Mouse (Mus musculus) spleen, postnatal 10 days (tissue): ENCODE results near the gene Rasgef1b.

Source experiments
- DNase-seq, 2 experiments: peaks; one replicate each; pipeline ENCODE4 v3.0.0; 2021 to 2022; ENCODE audit warnings: low spot score in 2 of 2

Rasgef1b gene

GRCm38 (mm10) chr5:99728649-99729212 lies at the start of gene Rasgef1b:
Gene Rasgef1b, minus strand, starts transcription at chr5:99729065.
- DNase-seq = peak in 1 of 2 experiments; percentile 44

- DNase-seq = no peak
These were observed 46.5 kb upstream of the Rasgef1b start for GRCm38 (mm10) chr5:99775342-99775741.

GRCm38 (mm10) chr5:99773265-99773664 lies 44.4 kb upstream of the Rasgef1b start:
- DNase-seq = no peak

- no peak for DNase-seq
These were observed 35.4 kb upstream of the Rasgef1b start for GRCm38 (mm10) chr5:99764246-99764645.

- no peak for DNase-seq
These were observed 30.0 kb upstream of the Rasgef1b start for GRCm38 (mm10) chr5:99758859-99759258.

GRCm38 (mm10) chr5:99753843-99754242 lies 25.0 kb upstream of the Rasgef1b start:
- no peak for DNase-seq

GRCm38 (mm10) chr5:99753368-99753767 lies 24.5 kb upstream of the Rasgef1b start:
- DNase-seq = no peak

GRCm38 (mm10) chr5:99752670-99753231 lies 23.9 kb upstream of the Rasgef1b start:
- DNase-seq = no peak

GRCm38 (mm10) chr5:99748417-99748816 lies 19.6 kb upstream of the Rasgef1b start:
- DNase-seq = no peak

- no peak for DNase-seq
These were observed 17.2 kb upstream of the Rasgef1b start for GRCm38 (mm10) chr5:99746087-99746486.

GRCm38 (mm10) chr5:99742874-99743273 lies 14.0 kb upstream of the Rasgef1b start:
- no peak for DNase-seq

GRCm38 (mm10) chr5:99742056-99742455 lies 13.2 kb upstream of the Rasgef1b start:
- DNase-seq = no peak

- DNase-seq = no peak
These were observed 9.3 kb upstream of the Rasgef1b start for GRCm38 (mm10) chr5:99737937-99738727.

- DNase-seq = no peak
These were observed 1.1 kb upstream of the Rasgef1b start for GRCm38 (mm10) chr5:99729931-99730330.

- DNase-seq = no peak
These were observed 557 bp upstream of the Rasgef1b start for GRCm38 (mm10) chr5:99729361-99729882.

- no peak for DNase-seq
These were observed 826 bp downstream of the Rasgef1b start for GRCm38 (mm10) chr5:99728027-99728451.

- DNase-seq = no peak
These were observed 4.9 kb downstream of the Rasgef1b start for GRCm38 (mm10) chr5:99723941-99724340.

- no peak for DNase-seq
These were observed 6.6 kb downstream of the Rasgef1b start for GRCm38 (mm10) chr5:99722310-99722709.

- DNase-seq = no peak
These were observed 8.3 kb downstream of the Rasgef1b start for GRCm38 (mm10) chr5:99720554-99720953.

GRCm38 (mm10) chr5:99717917-99718316 lies 10.9 kb downstream of the Rasgef1b start:
- no peak for DNase-seq

GRCm38 (mm10) chr5:99715281-99715744 lies 13.6 kb downstream of the Rasgef1b start:
- DNase-seq = no peak

GRCm38 (mm10) chr5:99711947-99712346 lies 16.9 kb downstream of the Rasgef1b start:
- no peak for DNase-seq

- DNase-seq = no peak
These were observed 20.2 kb downstream of the Rasgef1b start for GRCm38 (mm10) chr5:99708706-99709105.
